Mouse (Mus musculus): ENCODE results near the gene Tmem150c.

The Tmem150c gene

DNA sequence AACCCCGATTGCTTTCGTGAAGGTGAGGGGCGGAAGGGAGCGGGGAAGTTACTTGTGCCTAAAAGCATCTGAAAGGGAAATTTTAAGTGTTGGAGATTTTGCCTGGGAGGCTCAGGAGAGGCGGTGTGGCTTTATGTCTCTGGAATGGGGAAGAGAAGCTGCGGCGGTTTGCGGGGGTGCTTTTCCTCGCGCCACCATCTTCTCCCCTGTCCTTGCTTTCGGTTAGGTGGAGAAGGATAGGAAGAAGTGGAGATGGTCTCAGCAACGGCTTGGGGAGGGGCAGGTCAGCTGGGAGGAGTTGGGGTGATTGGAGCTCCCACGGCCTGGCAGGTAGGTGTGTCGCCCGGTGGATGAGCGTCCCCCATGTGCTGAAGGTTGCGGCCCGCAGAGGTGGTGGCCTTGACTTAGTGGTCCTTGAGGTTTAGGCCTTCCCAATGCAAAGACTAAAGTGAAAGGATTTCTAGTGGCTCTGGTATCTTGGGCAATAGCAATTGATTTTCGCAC is 119.3 kb downstream of the Tmem150c start:
- Histone ChIP-seq H3K36me3 (ENCODE audit: control insufficient read depth, insufficient read depth, low read length, poor library complexity, severe bottlenecking) (peaks cover 2% of the 10 kb centered on the region), H3K27me3 (ENCODE audit: control insufficient read depth, insufficient read depth, low read length, poor library complexity, severe bottlenecking) (no peaks in the 10 kb centered on the region)
- DNase-seq (ENCODE audit: low read depth, low spot score): no peak

DNA sequence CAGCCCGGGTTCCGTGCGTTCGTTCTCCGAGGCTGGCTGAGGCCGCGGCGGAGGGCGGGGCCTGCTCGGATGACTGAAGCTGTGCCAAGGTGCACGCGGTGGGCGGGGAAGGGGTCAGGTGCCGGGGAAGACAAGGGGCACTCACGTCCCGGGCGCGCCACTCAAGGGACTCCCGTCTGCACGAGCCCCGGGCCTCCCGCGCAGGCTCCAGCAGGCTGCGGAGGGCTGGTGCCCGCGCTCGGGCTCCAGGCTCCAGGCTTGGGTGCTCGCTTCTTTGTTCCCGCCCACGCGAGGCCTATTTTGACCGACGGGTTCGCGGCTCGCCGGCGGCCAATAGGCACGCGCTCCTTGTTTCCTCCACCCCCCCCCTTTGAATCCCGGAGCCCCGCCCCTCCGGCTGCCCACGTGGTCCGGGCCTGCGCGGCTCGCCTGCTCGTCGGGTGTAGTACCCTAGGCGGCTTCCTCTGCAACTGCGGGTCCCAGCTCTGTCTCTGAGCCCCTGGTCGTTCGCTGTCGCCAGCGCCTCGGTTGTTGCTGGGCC is 119.9 kb downstream of the Tmem150c start, which contains the start of the genes Hnrnpdl and Enoph1:
TSS of gene Hnrnpdl (minus strand) at position 63 of the 541 bp plus-strand sequence.
TSS of gene Enoph1 (plus strand) at position 384 of the 541 bp plus-strand sequence.
- peak; percentile 96 for DNase-seq (ENCODE audit: low read depth, low spot score)
- H3K27me3 ChIP-seq (ENCODE audit: control insufficient read depth, insufficient read depth, low read length, poor library complexity, severe bottlenecking): no peaks in the 10 kb centered on the region

DNA sequence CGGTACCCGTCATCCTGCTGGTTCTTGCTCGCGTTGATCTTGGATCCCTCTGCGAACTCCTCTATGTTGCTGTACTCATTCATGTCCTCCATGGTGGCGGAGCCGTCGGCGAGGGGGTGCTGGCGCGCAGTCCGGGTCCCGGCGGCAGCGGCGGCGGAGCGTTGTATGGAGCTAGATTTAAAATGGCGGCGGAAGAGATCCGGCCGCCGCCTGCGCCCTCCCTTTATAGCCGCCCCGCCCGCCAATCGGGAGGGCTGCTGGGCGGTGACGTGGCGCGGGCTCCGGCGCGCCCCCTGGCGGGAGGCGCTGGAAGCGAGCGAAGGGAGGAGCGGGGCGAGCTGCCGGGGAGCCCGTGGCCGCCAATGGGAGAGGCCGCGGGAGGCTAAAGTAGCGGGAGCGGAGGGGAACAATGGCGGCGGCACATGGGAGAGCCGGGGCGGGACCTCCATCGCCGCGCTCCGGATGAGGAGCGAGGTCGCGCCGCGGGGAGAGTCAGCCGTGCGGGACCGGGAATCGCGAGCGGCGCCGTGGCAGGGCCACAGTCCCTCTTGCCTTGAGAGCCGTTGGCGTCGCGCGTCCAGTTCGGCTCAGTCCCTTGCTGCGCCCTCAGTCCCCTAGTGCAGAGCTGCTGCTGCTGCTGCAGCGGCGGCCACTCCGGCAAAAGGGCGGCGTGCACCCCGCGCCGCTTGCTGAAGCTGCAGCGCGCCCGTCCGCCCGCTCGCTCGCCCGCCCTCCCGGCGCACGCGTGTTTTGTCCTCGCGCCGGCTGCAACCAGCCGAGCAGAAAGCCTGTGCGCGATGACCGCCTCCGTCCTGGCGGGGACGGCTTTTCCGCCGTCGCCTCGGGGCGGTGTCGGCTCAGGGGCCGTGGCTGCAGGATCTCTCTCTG is 120.7 kb downstream of the Tmem150c start:
- Histone ChIP-seq H3K27me3 (ENCODE audit: control insufficient read depth, insufficient read depth, low read length, poor library complexity, severe bottlenecking) (no peaks in the 10 kb centered on the region), H3K36me3 (ENCODE audit: control insufficient read depth, insufficient read depth, low read length, poor library complexity, severe bottlenecking) (peaks cover 9% of the 10 kb centered on the region)
- peak; percentile 97 for DNase-seq (ENCODE audit: low read depth, low spot score)

More for the DNA sequence above, 119.9 kb downstream of the Tmem150c start, which contains the start of the genes Hnrnpdl and Enoph1:
- H3K36me3 ChIP-seq (ENCODE audit: control insufficient read depth, insufficient read depth, low read length, poor library complexity, severe bottlenecking): peaks cover 5% of the 10 kb centered on the region

GRCm38 (mm10) chr5:100037965-100038713 is 121.5 kb downstream of the Tmem150c start:
- no peaks in the 10 kb centered on the region for H3K27me3 ChIP-seq (ENCODE audit: control insufficient read depth, insufficient read depth, low read length, poor library complexity, severe bottlenecking)
- peaks cover 9% of the 10 kb centered on the region for H3K36me3 ChIP-seq (ENCODE audit: control insufficient read depth, insufficient read depth, low read length, poor library complexity, severe bottlenecking)
- peak; percentile 90 for DNase-seq (ENCODE audit: low read depth, low spot score)

DNA sequence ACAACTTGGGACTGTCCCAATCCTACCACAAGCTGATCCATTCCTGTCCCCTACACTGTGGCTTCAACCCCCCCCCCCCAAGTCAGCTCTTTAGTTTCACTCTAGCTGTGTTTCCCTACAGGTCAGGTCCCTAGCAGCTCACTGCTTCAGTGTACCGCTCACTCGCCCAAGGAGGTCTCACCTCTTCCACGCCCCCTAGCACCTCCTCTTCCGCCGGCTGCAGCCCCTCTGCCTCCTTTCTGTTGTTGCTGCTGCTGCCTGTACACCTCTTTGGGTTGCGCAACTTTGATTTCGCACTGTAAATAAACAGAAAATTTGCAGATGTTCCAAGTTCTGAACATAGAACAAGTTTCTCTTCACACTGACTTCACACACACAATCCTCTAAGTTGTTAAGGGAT is 122.9 kb downstream of the Tmem150c start:
- peak; percentile 15 for DNase-seq (ENCODE audit: low read depth, low spot score)
- H3K27me3 ChIP-seq (ENCODE audit: control insufficient read depth, insufficient read depth, low read length, poor library complexity, severe bottlenecking): no peaks in the 10 kb centered on the region
- H3K36me3 ChIP-seq (ENCODE audit: control insufficient read depth, insufficient read depth, low read length, poor library complexity, severe bottlenecking): peaks cover 11% of the 10 kb centered on the region

DNA sequence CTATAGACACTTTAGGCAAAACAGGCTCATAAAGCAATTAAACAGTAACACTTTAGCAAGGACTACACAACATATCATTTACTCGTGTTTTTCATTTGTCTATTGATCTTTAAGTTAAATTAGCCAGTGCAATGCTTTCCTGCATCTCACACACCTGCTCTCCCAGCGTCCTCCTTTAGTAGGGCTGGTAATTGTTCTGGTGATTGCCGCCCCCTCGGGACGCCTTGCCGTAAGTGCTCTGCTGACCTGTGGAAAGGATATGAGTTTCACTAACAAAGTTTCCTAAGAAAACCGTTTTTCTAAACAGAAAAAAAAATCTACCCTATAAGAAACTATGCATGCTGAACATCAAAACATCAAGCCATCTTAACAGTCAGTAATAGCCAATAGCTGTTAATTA is 123.7 kb downstream of the Tmem150c start:
- Histone ChIP-seq H3K27me3 (ENCODE audit: control insufficient read depth, insufficient read depth, low read length, poor library complexity, severe bottlenecking) (no peaks in the 10 kb centered on the region), H3K36me3 (ENCODE audit: control insufficient read depth, insufficient read depth, low read length, poor library complexity, severe bottlenecking) (peaks cover 12% of the 10 kb centered on the region)
- no peak for DNase-seq (ENCODE audit: low read depth, low spot score)

- no peak for DNase-seq (ENCODE audit: low read depth, low spot score)
- Histone ChIP-seq H3K36me3 (ENCODE audit: control insufficient read depth, insufficient read depth, low read length, poor library complexity, severe bottlenecking) (peaks cover 12% of the 10 kb centered on the region), H3K27me3 (ENCODE audit: control insufficient read depth, insufficient read depth, low read length, poor library complexity, severe bottlenecking) (no peaks in the 10 kb centered on the region)
These were observed 127.0 kb downstream of the Tmem150c start for GRCm38 (mm10) chr5:100032646-100033045.

- peak; percentile 26 for DNase-seq (ENCODE audit: low read depth, low spot score)
- H3K27me3 ChIP-seq (ENCODE audit: control insufficient read depth, insufficient read depth, low read length, poor library complexity, severe bottlenecking): no peaks in the 10 kb centered on the region
- H3K36me3 ChIP-seq (ENCODE audit: control insufficient read depth, insufficient read depth, low read length, poor library complexity, severe bottlenecking): peaks cover 11% of the 10 kb centered on the region
These were observed 127.5 kb downstream of the Tmem150c start for GRCm38 (mm10) chr5:100032107-100032506.

DNA sequence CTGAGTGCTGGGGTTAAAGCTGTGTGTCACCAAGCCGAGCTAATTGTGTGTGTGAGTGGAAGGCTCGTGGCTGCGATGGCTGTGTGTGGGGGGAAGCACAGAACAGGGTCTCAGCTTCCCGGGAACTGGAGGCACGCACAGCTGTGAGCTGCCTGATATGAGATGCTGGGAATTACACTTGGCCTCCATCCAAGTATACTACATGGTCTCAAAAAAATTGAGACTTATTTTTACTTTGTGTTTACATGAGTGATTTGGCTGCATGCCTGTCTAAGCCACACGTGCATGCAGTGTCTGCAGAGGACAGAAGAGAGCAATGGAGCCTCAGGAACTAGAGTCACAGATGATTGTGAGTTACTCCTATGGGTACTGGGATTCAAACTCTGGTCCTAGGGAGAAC is 129.5 kb downstream of the Tmem150c start:
- peaks cover 11% of the 10 kb centered on the region for H3K36me3 ChIP-seq (ENCODE audit: control insufficient read depth, insufficient read depth, low read length, poor library complexity, severe bottlenecking)
- no peak for DNase-seq (ENCODE audit: low read depth, low spot score)
- no peaks in the 10 kb centered on the region for H3K27me3 ChIP-seq (ENCODE audit: control insufficient read depth, insufficient read depth, low read length, poor library complexity, severe bottlenecking)
